Mouse (Mus musculus): ENCODE measurements around the gene Olfr1364. TPM values are rescaled to one million over a fixed set of nuclear protein-coding genes. Genes with fewer than 3 reads are reported as not detected.

The Olfr1364 gene
- total RNA-seq (2021) = not detected
- not detected in 2 replicates for polyA plus RNA-seq (2012; rRNA removed)
- long read RNA-seq = 0 reads

- no peak for DNase-seq
Observed at GRCm38 (mm10) chr13:21581659-21582058, at the start of gene Olfr1364. Gene Olfr1364, minus strand, starts transcription at chr13:21581759.

- no peak for DNase-seq
Observed at GRCm38 (mm10) chr13:21613922-21614321, 32.4 kb upstream of the Olfr1364 start, which contains the start of gene Olfr1362. Gene Olfr1362, minus strand, starts transcription at chr13:21614022.

- no peak for DNase-seq
Observed at GRCm38 (mm10) chr13:21591618-21592017, 10.1 kb upstream of the Olfr1364 start.

- DNase-seq = no peak
Observed at GRCm38 (mm10) chr13:21559793-21560192, 21.8 kb downstream of the Olfr1364 start, which contains the start of gene Olfr1535. Gene Olfr1535, minus strand, starts transcription at chr13:21559893.

GRCm38 (mm10) chr13:21550416-21551110 is 31.0 kb downstream of the Olfr1364 start:
- no peak for DNase-seq

- DNase-seq = no peak
Observed at GRCm38 (mm10) chr13:21549487-21549886, 32.1 kb downstream of the Olfr1364 start.

DNA sequence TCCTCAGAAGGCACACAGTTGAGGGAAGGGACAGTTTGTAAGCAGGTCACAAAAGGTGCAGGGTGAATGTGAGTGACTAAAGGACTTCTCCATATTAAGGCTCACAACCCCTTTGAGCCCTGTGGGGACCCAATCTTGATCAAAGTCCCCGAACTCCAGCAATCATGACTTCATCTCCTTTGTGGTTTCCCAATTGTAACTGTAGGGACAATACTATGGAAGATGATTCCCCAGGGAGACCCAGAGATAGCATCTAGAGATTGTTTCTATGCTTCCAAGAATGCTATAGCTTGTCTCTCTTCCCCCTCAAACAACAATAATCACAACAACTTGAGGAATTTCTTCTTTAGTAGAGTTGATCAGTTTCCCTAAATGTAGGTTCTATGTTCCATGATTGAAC is 38.9 kb downstream of the Olfr1364 start, which contains the start of gene Olfr1366:
Gene Olfr1366, minus strand, starts transcription at position 101 of the 400 bp plus-strand sequence.
- no peak for DNase-seq

- DNase-seq = peak; percentile 94
Observed at GRCm38 (mm10) chr13:21530781-21531201, 50.8 kb downstream of the Olfr1364 start, which contains the start of gene Zkscan8. Gene Zkscan8, minus strand, starts transcription at chr13:21531120.

DNA sequence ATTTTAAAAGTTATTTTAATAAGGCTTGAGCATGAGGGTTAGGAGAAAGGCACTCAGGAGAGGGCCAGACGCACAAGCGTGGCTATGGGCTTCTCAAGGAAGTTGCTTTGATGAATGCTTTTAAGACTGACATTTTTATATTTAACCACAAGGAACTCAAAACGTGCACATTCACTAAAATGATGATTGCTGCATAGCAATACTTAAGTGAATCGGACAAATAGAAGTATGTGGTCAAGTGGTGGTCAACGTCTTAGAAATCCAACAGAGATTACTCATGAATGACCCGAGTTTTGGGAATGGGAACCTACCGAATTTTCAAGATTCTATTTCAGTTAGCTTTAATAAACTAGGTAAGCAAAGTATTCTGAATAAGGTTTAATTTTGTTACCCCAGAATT is 51.4 kb downstream of the Olfr1364 start:
- DNase-seq = no peak

Other genes starting within 250 kb of the Olfr1364 start
Only the 30 nearest of the 33 such genes appear.
- gene Zscan12, start 218.9 kb downstream of the Olfr1364 start, total RNA-seq (2021) = 1 to 10 TPM; 9.4 to 9.6 TPM
- 0.33 and 0.44 TPM in 2 replicates for gene Zscan12, start 218.9 kb downstream of the Olfr1364 start, polyA plus RNA-seq (2012; rRNA removed)
- 10 to 100 TPM; 44.2 to 61.4 TPM for gene Zkscan3, start 179.0 kb downstream of the Olfr1364 start, total RNA-seq (2021)
- 21.9 and 27.8 TPM in 2 replicates for gene Zkscan3, start 179.0 kb downstream of the Olfr1364 start, polyA plus RNA-seq (2012; rRNA removed)
- under 1 TPM; 0.81 to 0.90 TPM for gene Pgbd1, start 140.7 kb downstream of the Olfr1364 start, total RNA-seq (2021)
- 0.12 and 0.51 TPM in 2 replicates for gene Pgbd1, start 140.7 kb downstream of the Olfr1364 start, polyA plus RNA-seq (2012; rRNA removed)
- gene Zscan26, start 128.0 kb downstream of the Olfr1364 start, total RNA-seq (2021) = 10 to 100 TPM; 36.8 to 37.8 TPM
- 3.6 and 5.3 TPM in 2 replicates for gene Zscan26, start 128.0 kb downstream of the Olfr1364 start, polyA plus RNA-seq (2012; rRNA removed)
- gene Nkapl, start 113.2 kb downstream of the Olfr1364 start, total RNA-seq (2021) = 1 to 10 TPM in 1 of 2 experiments, under 1 TPM in 1; 0.84 to 1.5 TPM
- 0.43 and 0.70 TPM in 2 replicates for gene Nkapl, start 113.2 kb downstream of the Olfr1364 start, polyA plus RNA-seq (2012; rRNA removed)
- gene Zkscan4, start 102.9 kb downstream of the Olfr1364 start, total RNA-seq (2021) = 1 to 10 TPM; 1.8 to 3.6 TPM
- gene Zkscan4, start 102.9 kb downstream of the Olfr1364 start, polyA plus RNA-seq (2012; rRNA removed) = 0.46 and 0.85 TPM in 2 replicates
- not detected for gene Gm10065, start 102.3 kb downstream of the Olfr1364 start, total RNA-seq (2021)
- gene Gm10065, start 102.3 kb downstream of the Olfr1364 start, polyA plus RNA-seq (2012; rRNA removed) = 1.4 TPM in 1 of 2 replicates, not detected in the other
- gene AK157302, start 86.5 kb downstream of the Olfr1364 start, total RNA-seq (2021) = 10 to 100 TPM; 13.3 to 14.2 TPM
- gene AK157302, start 86.5 kb downstream of the Olfr1364 start, polyA plus RNA-seq (2012; rRNA removed) = 0.09 TPM in 1 of 2 replicates, not detected in the other
- 100 to 1,000 TPM in 1 of 2 experiments, 10 to 100 TPM in 1; 95.4 to 165 TPM for gene Gm11273, start 80.3 kb downstream of the Olfr1364 start, total RNA-seq (2021)
- 56.6 and 56.8 TPM in 2 replicates for gene Gm11273, start 80.3 kb downstream of the Olfr1364 start, polyA plus RNA-seq (2012; rRNA removed)
- 10 to 100 TPM; 13.9 to 17.1 TPM for gene Zkscan8, start 50.6 kb downstream of the Olfr1364 start, total RNA-seq (2021)
- gene Zkscan8, start 50.6 kb downstream of the Olfr1364 start, polyA plus RNA-seq (2012; rRNA removed) = 1.2 and 1.5 TPM in 2 replicates
- gene Olfr1366, start 39.0 kb downstream of the Olfr1364 start, total RNA-seq (2021) = not detected
- gene Olfr1366, start 39.0 kb downstream of the Olfr1364 start, polyA plus RNA-seq (2012; rRNA removed) = not detected in 2 replicates
- gene Olfr1535, start 21.9 kb downstream of the Olfr1364 start, total RNA-seq (2021) = not detected
- not detected in 2 replicates for gene Olfr1535, start 21.9 kb downstream of the Olfr1364 start, polyA plus RNA-seq (2012; rRNA removed)
- not detected for gene Olfr1362, start 32.3 kb upstream of the Olfr1364 start, total RNA-seq (2021)
- 0.04 TPM in 1 of 2 replicates, not detected in the other for gene Olfr1362, start 32.3 kb upstream of the Olfr1364 start, polyA plus RNA-seq (2012; rRNA removed)
- gene Olfr11, start 60.8 kb upstream of the Olfr1364 start, total RNA-seq (2021) = not detected
- gene Olfr11, start 60.8 kb upstream of the Olfr1364 start, polyA plus RNA-seq (2012; rRNA removed) = not detected in 2 replicates
- gene Olfr1361, start 81.6 kb upstream of the Olfr1364 start, total RNA-seq (2021) = not detected
- not detected in 2 replicates for gene Olfr1361, start 81.6 kb upstream of the Olfr1364 start, polyA plus RNA-seq (2012; rRNA removed)
- gene Olfr1360, start 95.6 kb upstream of the Olfr1364 start, total RNA-seq (2021) = not detected
- not detected in 2 replicates for gene Olfr1360, start 95.6 kb upstream of the Olfr1364 start, polyA plus RNA-seq (2012; rRNA removed)
- not detected for gene Olfr1359, start 116.4 kb upstream of the Olfr1364 start, total RNA-seq (2021)
- gene Olfr1359, start 116.4 kb upstream of the Olfr1364 start, polyA plus RNA-seq (2012; rRNA removed) = not detected in 2 replicates
- gene Hist1h2bl, start 134.4 kb upstream of the Olfr1364 start, total RNA-seq (2021) = 10 to 100 TPM; 24.1 to 36.9 TPM
- 0.49 and 1.3 TPM in 2 replicates for gene Hist1h2bl, start 134.4 kb upstream of the Olfr1364 start, polyA plus RNA-seq (2012; rRNA removed)
- gene Hist1h2ai, start 134.7 kb upstream of the Olfr1364 start, total RNA-seq (2021) = 10 to 100 TPM; 28.5 to 38.1 TPM
- gene Hist1h2ai, start 134.7 kb upstream of the Olfr1364 start, polyA plus RNA-seq (2012; rRNA removed) = 5.7 and 9.3 TPM in 2 replicates
- gene Hist1h3h, start 135.9 kb upstream of the Olfr1364 start, total RNA-seq (2021) = 10 to 100 TPM; 16.3 to 42.1 TPM
- gene Hist1h3h, start 135.9 kb upstream of the Olfr1364 start, polyA plus RNA-seq (2012; rRNA removed) = 5.5 and 8.7 TPM in 2 replicates
- 1 to 10 TPM; 6.5 to 7.0 TPM for gene Hist1h2bm, start 140.3 kb upstream of the Olfr1364 start, total RNA-seq (2021)
- gene Hist1h2bm, start 140.3 kb upstream of the Olfr1364 start, polyA plus RNA-seq (2012; rRNA removed) = 0.28 and 0.56 TPM in 2 replicates
- 10 to 100 TPM in 1 of 2 experiments, 1 to 10 TPM in 1; 7.5 to 11.4 TPM for gene Hist1h4j, start 153.3 kb upstream of the Olfr1364 start, total RNA-seq (2021)
- gene Hist1h4j, start 153.3 kb upstream of the Olfr1364 start, polyA plus RNA-seq (2012; rRNA removed) = 0.52 TPM in 2 replicates
- 100 to 1,000 TPM in 1 of 2 experiments, 10 to 100 TPM in 1; 76.0 to 101 TPM for gene Hist1h4k, start 168.7 kb upstream of the Olfr1364 start, total RNA-seq (2021)
- gene Hist1h4k, start 168.7 kb upstream of the Olfr1364 start, polyA plus RNA-seq (2012; rRNA removed) = 10.2 and 12.5 TPM in 2 replicates
- gene Hist1h2ak, start 172.1 kb upstream of the Olfr1364 start, total RNA-seq (2021) = 10 to 100 TPM; 10.8 to 11.1 TPM
- gene Hist1h2ak, start 172.1 kb upstream of the Olfr1364 start, polyA plus RNA-seq (2012; rRNA removed) = 5.4 and 7.8 TPM in 2 replicates
- gene Hist1h2bn, start 172.4 kb upstream of the Olfr1364 start, total RNA-seq (2021) = 10 to 100 TPM; 16.7 to 17.2 TPM
- gene Hist1h2bn, start 172.4 kb upstream of the Olfr1364 start, polyA plus RNA-seq (2012; rRNA removed) = 2.5 and 8.2 TPM in 2 replicates
- 10 to 100 TPM; 11.6 to 11.7 TPM for gene Hist1h1b, start 198.9 kb upstream of the Olfr1364 start, total RNA-seq (2021)
- gene Hist1h1b, start 198.9 kb upstream of the Olfr1364 start, polyA plus RNA-seq (2012; rRNA removed) = 0.34 and 0.37 TPM in 2 replicates
- 10 to 100 TPM; 41.4 to 42.7 TPM for gene Hist1h3i, start 201.6 kb upstream of the Olfr1364 start, total RNA-seq (2021)
- gene Hist1h3i, start 201.6 kb upstream of the Olfr1364 start, polyA plus RNA-seq (2012; rRNA removed) = 16.8 and 25.5 TPM in 2 replicates
- gene Hist1h2an, start 205.5 kb upstream of the Olfr1364 start, total RNA-seq (2021) = 1 to 10 TPM; 3.4 to 4.6 TPM
- 4.2 TPM in 1 of 2 replicates, not detected in the other for gene Hist1h2an, start 205.5 kb upstream of the Olfr1364 start, polyA plus RNA-seq (2012; rRNA removed)
- 10 to 100 TPM in 1 of 2 experiments, 1 to 10 TPM in 1; 8.5 to 10.7 TPM for gene Hist1h2bp, start 205.7 kb upstream of the Olfr1364 start, total RNA-seq (2021)
- 1.6 TPM in 1 of 2 replicates, not detected in the other for gene Hist1h2bp, start 205.7 kb upstream of the Olfr1364 start, polyA plus RNA-seq (2012; rRNA removed)
- gene Hist1h2bq, start 228.4 kb upstream of the Olfr1364 start, total RNA-seq (2021) = 10 to 100 TPM; 35.5 to 55.7 TPM
- 13.1 and 16.6 TPM in 2 replicates for gene Hist1h2bq, start 228.4 kb upstream of the Olfr1364 start, polyA plus RNA-seq (2012; rRNA removed)

Data from adrenal gland, adult 2 months (tissue).